Mouse (Mus musculus): ENCODE measurements around the gene Ccdc71. TPM values are rescaled to one million over a fixed set of nuclear protein-coding genes. Genes with fewer than 3 reads are reported as not detected.

Ccdc71 gene
- polyA plus RNA-seq, 1 experiment from 2014 or later = 48.6 TPM

GRCm38 (mm10) chr9:108490559-108491285 is 30.4 kb downstream of the Ccdc71 start, which contains the start of gene Usp19:
TSS of gene Usp19 (plus strand) at chr9:108490602.
- no peaks in the 10 kb centered on the region for H3K27me3 ChIP-seq (replicated peaks; ENCODE audit: control insufficient read depth, insufficient read depth, low read length)
- DNase-seq (ENCODE audit: low spot score) (peak; percentile 94), ATAC-seq (replicated peaks; ENCODE audit: low FRiP score) (peak; percentile 92)
- H3K9me3 ChIP-seq (ENCODE audit: control insufficient read depth, low read length) = no peaks in the 10 kb centered on the region
- H3K36me3 ChIP-seq (ENCODE audit: control insufficient read depth, insufficient read depth, low read length) = peaks cover 42% of the 10 kb centered on the region
- peaks cover 17% of the 10 kb centered on the region for H3K4me1 ChIP-seq (replicated peaks; ENCODE audit: control insufficient read depth, insufficient read depth, low read length)
- WGBS = under 1% methylated on average over 69 of the region's 69 CpGs
- H3K4me2 ChIP-seq = peak within 1 kb of the TSS; percentile 97
- H3K4me3 ChIP-seq (ENCODE audit: low read depth, low read length) = peak within 1 kb of the TSS; percentile 95
- H3K27ac ChIP-seq (ENCODE audit: low read depth, low read length) = peak within 1 kb of the TSS; percentile 97
- peak within 1 kb of the TSS; percentile 92 for H3K9ac ChIP-seq (ENCODE audit: low read depth, low read length)

GRCm38 (mm10) chr9:108491286-108491580 is 30.9 kb downstream of the Ccdc71 start:
- DNase-seq (ENCODE audit: low spot score) (no peak), ATAC-seq (replicated peaks; ENCODE audit: low FRiP score) (peak; percentile 10; the same call in 1 of the 2 replicates)
- Histone ChIP-seq H3K36me3 (ENCODE audit: control insufficient read depth, insufficient read depth, low read length) (peaks cover 45% of the 10 kb centered on the region), H3K27me3 (replicated peaks; ENCODE audit: control insufficient read depth, insufficient read depth, low read length) (no peaks in the 10 kb centered on the region), H3K9me3 (ENCODE audit: control insufficient read depth, low read length) (no peaks in the 10 kb centered on the region), H3K4me2 (peak overlapping the region; percentile 97), H3K27ac (ENCODE audit: low read depth, low read length) (peak overlapping the region; percentile 97), H3K4me1 (replicated peaks; ENCODE audit: control insufficient read depth, insufficient read depth, low read length) (peaks cover 17% of the 10 kb centered on the region), H3K9ac (ENCODE audit: low read depth, low read length) (peak overlapping the region; percentile 92), H3K4me3 (ENCODE audit: low read depth, low read length) (peak overlapping the region; percentile 95)
- WGBS = 6% methylated on average over 12 of the region's 12 CpGs

GRCm38 (mm10) chr9:108492043-108492750 is 31.9 kb downstream of the Ccdc71 start:
- H3K4me2 ChIP-seq = peak overlapping the region; percentile 97
- peak overlapping the region; percentile 92 for H3K9ac ChIP-seq (ENCODE audit: low read depth, low read length)
- ATAC-seq (replicated peaks; ENCODE audit: low FRiP score) (no peak), DNase-seq (ENCODE audit: low spot score) (no peak)
- peak overlapping the region; percentile 97 for H3K27ac ChIP-seq (ENCODE audit: low read depth, low read length)
- WGBS = 83% methylated on average over 16 of the region's 16 CpGs
- H3K4me3 ChIP-seq (ENCODE audit: low read depth, low read length) = peak overlapping the region; percentile 95
- no peaks in the 10 kb centered on the region for H3K27me3 ChIP-seq (replicated peaks; ENCODE audit: control insufficient read depth, insufficient read depth, low read length)
- peaks cover 52% of the 10 kb centered on the region for H3K36me3 ChIP-seq (ENCODE audit: control insufficient read depth, insufficient read depth, low read length)
- H3K4me1 ChIP-seq (replicated peaks; ENCODE audit: control insufficient read depth, insufficient read depth, low read length) = peaks cover 17% of the 10 kb centered on the region
- H3K9me3 ChIP-seq (ENCODE audit: control insufficient read depth, low read length) = no peaks in the 10 kb centered on the region

- Histone ChIP-seq H3K4me1 (replicated peaks; ENCODE audit: control insufficient read depth, insufficient read depth, low read length) (peaks cover 17% of the 10 kb centered on the region), H3K9me3 (ENCODE audit: control insufficient read depth, low read length) (no peaks in the 10 kb centered on the region), H3K36me3 (ENCODE audit: control insufficient read depth, insufficient read depth, low read length) (peaks cover 56% of the 10 kb centered on the region), H3K4me3 (ENCODE audit: low read depth, low read length) (no peak overlapping the region), H3K27me3 (replicated peaks; ENCODE audit: control insufficient read depth, insufficient read depth, low read length) (no peaks in the 10 kb centered on the region), H3K4me2 (no peak overlapping the region), H3K9ac (ENCODE audit: low read depth, low read length) (no peak overlapping the region), H3K27ac (ENCODE audit: low read depth, low read length) (no peak overlapping the region)
- ATAC-seq (replicated peaks; ENCODE audit: low FRiP score) (no peak), DNase-seq (ENCODE audit: low spot score) (no peak)
- 94% methylated on average over 8 of the region's 8 CpGs for WGBS
Observed at GRCm38 (mm10) chr9:108493246-108493645, 32.9 kb downstream of the Ccdc71 start.

GRCm38 (mm10) chr9:108494146-108494825 is 34.0 kb downstream of the Ccdc71 start:
- WGBS = 95% methylated on average over 19 of the region's 19 CpGs
- Histone ChIP-seq H3K9ac (ENCODE audit: low read depth, low read length) (no peak overlapping the region), H3K27me3 (replicated peaks; ENCODE audit: control insufficient read depth, insufficient read depth, low read length) (no peaks in the 10 kb centered on the region), H3K4me2 (no peak overlapping the region), H3K9me3 (ENCODE audit: control insufficient read depth, low read length) (no peaks in the 10 kb centered on the region), H3K4me3 (ENCODE audit: low read depth, low read length) (no peak overlapping the region), H3K36me3 (ENCODE audit: control insufficient read depth, insufficient read depth, low read length) (peaks cover 66% of the 10 kb centered on the region), H3K4me1 (replicated peaks; ENCODE audit: control insufficient read depth, insufficient read depth, low read length) (peaks cover 17% of the 10 kb centered on the region), H3K27ac (ENCODE audit: low read depth, low read length) (no peak overlapping the region)
- ATAC-seq (replicated peaks; ENCODE audit: low FRiP score) (no peak), DNase-seq (ENCODE audit: low spot score) (no peak)

GRCm38 (mm10) chr9:108494905-108495304 is 34.6 kb downstream of the Ccdc71 start:
- peaks cover 14% of the 10 kb centered on the region for H3K4me1 ChIP-seq (replicated peaks; ENCODE audit: control insufficient read depth, insufficient read depth, low read length)
- no peak overlapping the region for H3K27ac ChIP-seq (ENCODE audit: low read depth, low read length)
- H3K27me3 ChIP-seq (replicated peaks; ENCODE audit: control insufficient read depth, insufficient read depth, low read length) = no peaks in the 10 kb centered on the region
- H3K9ac ChIP-seq (ENCODE audit: low read depth, low read length) = no peak overlapping the region
- DNase-seq (ENCODE audit: low spot score) (no peak), ATAC-seq (replicated peaks; ENCODE audit: low FRiP score) (no peak)
- no peaks in the 10 kb centered on the region for H3K9me3 ChIP-seq (ENCODE audit: control insufficient read depth, low read length)
- no peak overlapping the region for H3K4me3 ChIP-seq (ENCODE audit: low read depth, low read length)
- 87% methylated on average over 10 of the region's 10 CpGs for WGBS
- H3K36me3 ChIP-seq (ENCODE audit: control insufficient read depth, insufficient read depth, low read length) = peaks cover 72% of the 10 kb centered on the region
- H3K4me2 ChIP-seq = no peak overlapping the region

- Histone ChIP-seq H3K4me1 (replicated peaks; ENCODE audit: control insufficient read depth, insufficient read depth, low read length) (no peaks in the 10 kb centered on the region), H3K36me3 (ENCODE audit: control insufficient read depth, insufficient read depth, low read length) (peaks cover 76% of the 10 kb centered on the region), H3K9ac (ENCODE audit: low read depth, low read length) (no peak overlapping the region), H3K4me2 (no peak overlapping the region), H3K27ac (ENCODE audit: low read depth, low read length) (no peak overlapping the region), H3K9me3 (ENCODE audit: control insufficient read depth, low read length) (no peaks in the 10 kb centered on the region), H3K27me3 (replicated peaks; ENCODE audit: control insufficient read depth, insufficient read depth, low read length) (no peaks in the 10 kb centered on the region), H3K4me3 (ENCODE audit: low read depth, low read length) (no peak overlapping the region)
- ATAC-seq (replicated peaks; ENCODE audit: low FRiP score) (no peak), DNase-seq (ENCODE audit: low spot score) (no peak)
- WGBS = 91% methylated on average over 7 of the region's 7 CpGs
Observed at GRCm38 (mm10) chr9:108499231-108499630, 38.9 kb downstream of the Ccdc71 start.

GRCm38 (mm10) chr9:108499943-108500342 is 39.6 kb downstream of the Ccdc71 start:
- Histone ChIP-seq H3K4me1 (replicated peaks; ENCODE audit: control insufficient read depth, insufficient read depth, low read length) (no peaks in the 10 kb centered on the region), H3K9me3 (ENCODE audit: control insufficient read depth, low read length) (no peaks in the 10 kb centered on the region), H3K27me3 (replicated peaks; ENCODE audit: control insufficient read depth, insufficient read depth, low read length) (no peaks in the 10 kb centered on the region), H3K36me3 (ENCODE audit: control insufficient read depth, insufficient read depth, low read length) (peaks cover 70% of the 10 kb centered on the region), H3K4me2 (no peak overlapping the region), H3K9ac (ENCODE audit: low read depth, low read length) (no peak overlapping the region), H3K4me3 (ENCODE audit: low read depth, low read length) (no peak overlapping the region), H3K27ac (ENCODE audit: low read depth, low read length) (no peak overlapping the region)
- DNase-seq (ENCODE audit: low spot score) = no peak
- WGBS = 94% methylated on average over 15 of the region's 15 CpGs
- ATAC-seq (replicated peaks; ENCODE audit: low FRiP score) = no peak
